Mouse (Mus musculus) liver, adult 2 months (tissue): ENCODE results near the gene Cntd1.

Source experiments
- CTCF ChIP-seq: fragments of 200-500 bp; IDR thresholded peaks from 2 replicates; pipeline ENCODE4 v1.5.1; 2011; ENCODE audit warnings: low read depth, low read length, control low read depth
- POLR2A ChIP-seq: fragments of 200-500 bp; IDR thresholded peaks from 2 replicates; pipeline ENCODE4 v1.6.1; 2011; ENCODE audit warnings: low read length, control low read depth; ENCODE audit not compliant: insufficient read depth; ENCODE audit errors: extremely low read depth

- TF ChIP-seq POLR2A, result no peak
- TF ChIP-seq CTCF, result no peak
These were observed 47.3 kb downstream of the Cntd1 start for GRCm38 (mm10) chr11:101326147-101326546.
